Mouse (Mus musculus) T-helper 17 cell (primary cell): Measurements from ENCODE around the gene Ldb3.

Source experiments
- in situ Hi-C, 2 experiments: fragments of 300-600 bp; cut with MboI, MseI; formaldehyde crosslinking; loops; 1 replicate in 1 of 2; 2 replicates in 1 of 2; pipeline ENCODE4 v1.15.1; 2025; ENCODE audit warnings: high pct_unique_total_duplicates in 2 of 2

Gene Ldb3

GRCm38 (mm10) chr14:34483469-34484341 is 104.8 kb downstream of the Ldb3 start:
- in situ Hi-C loops = no loop called here
